Mouse (Mus musculus): ENCODE data around the gene Ccr10.

DNA sequence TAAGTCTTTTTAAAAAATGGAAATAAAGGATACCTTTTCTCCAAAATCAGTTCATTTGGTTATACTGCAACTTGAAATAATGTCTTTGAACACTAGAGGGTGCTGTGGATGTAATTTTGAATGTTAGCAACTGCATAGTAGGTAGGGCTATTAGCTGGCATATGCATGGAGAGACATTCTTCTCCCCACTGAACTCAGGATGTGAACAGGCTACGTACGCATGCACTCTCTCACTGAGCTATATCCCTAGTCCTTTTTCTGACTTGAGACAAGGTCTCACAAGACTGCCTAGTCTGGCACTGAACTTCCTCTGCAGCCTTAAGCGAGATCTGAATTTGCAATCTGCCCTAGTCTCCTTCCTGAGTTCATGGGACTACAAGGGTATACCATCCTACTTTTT, 36.7 kb upstream of the Ccr10 start:
- TF ChIP-seq CTCF (IDR thresholded peaks at IDR 0.05) (peak; percentile 87), POLR2A (IDR thresholded peaks at IDR 0.05; ENCODE audit: insufficient read depth, low read depth, low read length) (peak; percentile 40; the same call in 1 of the 2 replicates)

Measured in heart, adult 2 months (tissue).